Mouse (Mus musculus) adrenal gland, postnatal 25 days (tissue): ENCODE results near the gene Zar1l. TPM values are rescaled to one million over a fixed set of nuclear protein-coding genes. Genes with fewer than 3 reads are reported as not detected.
A peak's percentile ranks its signal among the peaks of the same experiment; 100 is the strongest.
"Not testable (repeated sequence)": the region's sequence is repeated elsewhere in the genome, so short reads cannot be mapped to it uniquely, and the experiment has no call there.

Source experiments
- DNase-seq: peaks from one replicate; pipeline ENCODE4 v3.0.0; 2021; ENCODE audit warnings: mixed read lengths
- long read RNA-seq: library from polyadenylated mRNA; stranded (forward); transcript quantifications from one replicate; pipeline ENCODE4 v2.0.0, GENCODE M21; 2021
- total RNA-seq: library from RNA; stranded (reverse); gene quantifications from 2 replicates; pipeline ENCODE4 v1.2.3, GENCODE M21; 2021

Zar1l gene
- total RNA-seq, result not detected in 2 replicates
- long read RNA-seq, result 0 reads

- DNase-seq, result no peak
Observed at GRCm38 (mm10) chr5:150518064-150518463, at the start of gene Zar1l. TSS of gene Zar1l (minus strand) at chr5:150518164.

- no peak for DNase-seq
Observed at GRCm38 (mm10) chr5:150566971-150567370, 49.0 kb upstream of the Zar1l start.

DNA sequence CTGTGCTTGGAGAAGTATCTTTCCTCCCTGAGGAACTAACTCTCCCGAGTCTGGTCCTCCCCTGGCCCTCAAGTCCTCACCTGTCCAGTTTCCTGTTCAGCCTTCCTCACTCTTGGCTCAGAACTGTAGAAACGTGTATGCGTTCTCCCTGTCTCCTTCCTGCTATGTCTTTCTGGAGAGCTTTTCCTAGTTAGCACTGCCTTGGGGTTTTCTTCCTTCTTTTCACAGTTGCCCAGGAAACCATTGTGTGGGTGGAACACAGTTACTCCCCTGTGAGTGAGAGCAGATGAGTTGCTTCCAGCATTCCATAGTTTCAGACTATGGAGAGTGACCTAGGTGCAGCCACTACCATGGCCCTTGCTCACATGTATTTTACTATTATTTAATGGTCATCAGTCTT, 48.3 kb upstream of the Zar1l start:
- no peak for DNase-seq

DNA sequence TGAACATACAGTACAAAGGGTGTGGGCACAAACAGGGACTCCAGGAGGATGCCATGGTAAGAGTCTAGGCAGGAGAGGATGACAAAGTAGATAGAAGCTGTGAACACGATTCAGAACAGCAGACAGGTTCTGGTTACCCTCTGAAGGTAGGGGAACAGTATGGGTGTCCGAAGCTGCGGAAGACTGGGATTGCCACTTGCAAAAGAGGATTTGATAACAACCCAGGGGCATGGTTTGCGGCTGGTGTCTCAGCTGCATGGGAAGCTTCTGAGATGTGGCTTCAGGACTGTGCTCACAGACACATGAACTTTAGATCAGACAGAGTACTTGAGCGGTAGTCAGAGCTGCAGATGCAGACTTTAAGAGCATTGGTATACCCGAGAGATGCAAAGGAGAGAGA, 46.5 kb upstream of the Zar1l start:
- DNase-seq, result no peak

GRCm38 (mm10) chr5:150561783-150562182, 43.8 kb upstream of the Zar1l start:
- DNase-seq, result no peak

GRCm38 (mm10) chr5:150561376-150561775, 43.4 kb upstream of the Zar1l start:
- DNase-seq, result no peak

DNA sequence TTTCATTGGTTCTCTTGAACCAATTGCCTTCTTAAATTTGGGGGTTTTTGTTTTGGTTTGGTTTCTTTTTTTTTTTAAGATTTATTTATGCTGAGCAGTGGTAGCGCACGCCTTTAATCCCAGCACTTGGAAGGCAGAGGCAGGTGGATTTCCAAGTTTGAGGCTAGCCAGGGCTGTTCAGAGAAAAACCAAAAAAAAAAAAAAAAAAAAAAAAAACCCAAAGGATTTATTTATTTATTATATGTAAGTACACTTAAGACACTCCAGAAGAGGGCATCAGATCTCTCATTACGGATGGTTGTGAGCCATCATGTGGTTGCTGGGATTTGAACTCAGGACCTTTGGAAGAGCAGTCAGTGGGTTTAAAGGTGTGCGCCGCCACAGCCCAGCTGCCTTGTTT, 42.9 kb upstream of the Zar1l start:
- no peak for DNase-seq

DNA sequence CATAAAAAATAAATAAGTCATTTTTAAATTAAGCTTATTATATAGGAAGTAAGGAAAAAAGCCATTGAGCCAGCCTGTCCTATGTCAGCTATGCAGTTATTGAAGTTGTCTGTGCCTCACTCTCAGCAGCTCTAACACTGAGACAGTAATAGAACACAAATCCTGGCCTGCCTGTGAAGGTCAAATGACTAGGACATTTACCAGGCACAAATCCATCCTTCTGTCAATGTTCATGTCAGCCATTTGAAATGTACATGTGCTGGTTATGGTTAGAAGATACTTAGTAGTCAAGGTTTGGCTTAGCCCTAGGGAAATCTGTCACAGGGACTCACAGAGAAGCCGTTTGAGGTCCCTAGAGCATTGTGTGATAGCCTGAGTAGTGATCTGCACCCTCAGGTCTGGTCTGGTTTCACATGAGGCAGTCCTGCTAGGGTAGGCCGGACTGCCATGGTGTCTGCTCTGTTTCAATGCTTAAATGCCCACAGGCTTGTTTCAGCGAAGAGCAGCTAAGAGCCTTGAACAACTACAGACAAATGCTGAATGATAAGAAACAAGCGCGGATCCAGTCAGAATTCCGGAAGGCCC, 41.6 kb upstream of the Zar1l start:
- no peak for DNase-seq

GRCm38 (mm10) chr5:150551637-150552036, 33.7 kb upstream of the Zar1l start:
- no peak for DNase-seq

DNA sequence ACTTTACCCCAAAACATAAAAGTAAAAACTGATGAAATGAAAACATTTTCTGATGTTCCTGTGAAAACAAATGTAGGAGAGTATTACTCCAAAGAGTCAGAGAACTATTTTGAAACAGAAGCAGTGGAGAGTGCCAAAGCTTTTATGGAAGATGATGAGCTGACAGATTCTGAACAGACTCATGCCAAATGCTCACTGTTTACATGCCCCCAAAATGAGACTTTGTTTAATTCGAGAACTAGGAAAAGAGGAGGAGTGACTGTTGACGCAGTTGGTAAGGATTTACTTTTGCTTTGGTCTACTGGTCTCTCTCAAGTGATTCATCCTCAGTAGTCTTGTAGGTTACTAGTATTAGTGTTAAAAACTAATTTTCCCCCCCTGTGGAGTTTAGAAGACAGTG, 25.2 kb upstream of the Zar1l start:
- DNase-seq, result no peak

GRCm38 (mm10) chr5:150541302-150541701, 23.3 kb upstream of the Zar1l start:
- no peak for DNase-seq

DNA sequence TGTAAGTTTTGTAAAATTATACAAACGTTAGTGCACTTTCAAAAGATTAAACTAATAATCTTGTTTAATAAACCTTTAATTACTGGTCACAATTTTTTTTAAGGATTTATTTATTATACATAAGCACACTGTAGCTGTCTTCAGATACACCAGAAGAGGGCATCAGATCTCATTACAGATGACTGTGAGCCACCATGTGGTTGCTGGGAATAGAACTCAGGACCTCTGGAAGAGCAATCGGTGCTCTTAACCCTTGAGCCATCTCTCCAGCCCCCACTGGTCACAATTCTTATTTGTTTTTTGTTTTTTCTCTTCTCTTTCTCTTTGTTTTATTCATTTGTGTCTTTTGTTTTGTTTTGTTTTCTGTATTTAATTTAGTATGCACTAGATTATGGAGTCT, 7.3 kb upstream of the Zar1l start:
- no peak for DNase-seq

DNA sequence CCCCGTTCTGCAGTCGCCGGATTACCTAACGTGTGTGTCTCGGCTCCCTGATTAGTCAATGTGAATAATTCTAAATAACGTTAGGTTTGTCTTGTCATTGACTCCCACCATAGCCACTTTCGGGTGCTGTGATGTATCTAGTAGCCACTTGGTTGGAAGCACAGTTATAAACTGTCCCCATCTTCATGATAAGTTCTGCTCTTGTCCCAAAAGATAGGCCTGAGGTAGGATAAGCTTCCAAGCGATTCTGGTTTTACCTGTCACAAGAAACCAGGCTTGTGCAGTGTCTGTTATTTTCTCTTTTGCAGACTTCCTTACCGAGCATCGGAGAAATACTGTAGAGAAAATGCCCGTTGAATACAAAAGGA, 4.9 kb upstream of the Zar1l start:
- no peak for DNase-seq

DNA sequence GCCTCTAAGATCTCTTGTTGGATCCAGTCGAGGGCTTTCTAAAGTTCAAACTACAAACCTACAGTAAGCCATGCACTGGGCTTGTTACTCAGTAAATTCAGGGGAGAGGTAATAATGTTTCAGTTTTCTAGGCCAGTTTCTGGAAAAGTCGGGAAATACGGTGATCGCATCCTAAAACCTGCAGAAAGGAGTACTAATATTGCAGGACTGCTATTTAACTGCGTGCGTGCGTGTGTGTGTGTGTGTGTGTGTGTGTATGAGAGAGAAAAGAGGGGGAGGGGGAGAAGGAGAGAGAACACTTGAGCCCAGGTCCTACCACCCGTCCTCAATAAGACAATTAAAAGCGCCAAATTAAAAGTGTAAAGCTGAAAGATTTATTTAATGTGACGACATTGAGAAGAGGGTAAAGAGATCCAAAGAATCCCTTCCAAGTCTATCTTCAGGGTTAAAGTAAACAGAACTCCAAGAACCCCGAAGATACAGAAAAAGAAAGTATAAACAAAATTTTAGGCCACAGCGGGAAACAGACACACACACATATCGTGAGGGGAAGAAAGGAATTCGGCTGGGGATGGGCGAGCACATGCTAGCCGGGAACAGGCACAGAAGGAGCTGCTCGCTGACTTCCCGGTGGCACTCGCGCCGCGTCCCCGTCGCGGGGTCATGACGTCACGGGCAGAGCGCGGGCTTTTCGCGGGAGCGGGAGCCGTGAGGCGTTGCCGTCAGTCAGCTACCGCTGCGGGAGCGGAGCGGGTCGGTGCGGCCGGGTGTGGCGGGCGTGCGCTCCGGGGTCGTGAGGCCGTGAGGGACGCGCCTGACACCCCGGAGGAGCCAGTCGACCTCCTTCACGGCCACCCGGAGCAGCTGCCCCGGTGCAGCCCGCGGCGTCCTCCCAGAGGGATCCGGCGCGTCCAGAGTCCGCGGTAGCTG, 4.2 kb upstream of the Zar1l start, which contains the start of gene Brca2:
TSS of gene Brca2 (plus strand) at position 694 of the 930 bp plus-strand sequence.
- peak; percentile 95 for DNase-seq

DNA sequence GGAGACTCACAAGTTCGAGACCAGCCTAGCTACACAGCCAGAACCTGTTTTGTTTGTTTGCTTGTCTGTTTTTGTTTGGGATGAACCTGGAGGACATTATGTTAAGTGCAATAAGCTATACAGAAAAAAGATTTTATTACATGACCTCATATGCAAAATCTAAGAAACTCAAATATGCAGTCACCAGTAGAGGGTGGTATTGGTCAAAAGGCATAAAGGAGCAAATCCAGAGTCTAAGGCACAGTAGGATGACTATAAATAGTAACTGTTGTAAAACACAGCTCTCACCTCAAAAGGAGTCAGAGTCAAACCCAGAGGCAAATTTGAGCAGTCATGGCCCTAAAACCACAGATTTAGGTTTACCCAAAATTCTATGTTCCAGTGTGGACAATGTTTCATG, 1.6 kb upstream of the Zar1l start:
- DNase-seq, result no peak

GRCm38 (mm10) chr5:150514027-150514426, 3.9 kb downstream of the Zar1l start:
- no peak for DNase-seq

GRCm38 (mm10) chr5:150513264-150513663, 4.7 kb downstream of the Zar1l start:
- DNase-seq, result no peak

GRCm38 (mm10) chr5:150510451-150511225, 7.3 kb downstream of the Zar1l start:
- no peak for DNase-seq

DNA sequence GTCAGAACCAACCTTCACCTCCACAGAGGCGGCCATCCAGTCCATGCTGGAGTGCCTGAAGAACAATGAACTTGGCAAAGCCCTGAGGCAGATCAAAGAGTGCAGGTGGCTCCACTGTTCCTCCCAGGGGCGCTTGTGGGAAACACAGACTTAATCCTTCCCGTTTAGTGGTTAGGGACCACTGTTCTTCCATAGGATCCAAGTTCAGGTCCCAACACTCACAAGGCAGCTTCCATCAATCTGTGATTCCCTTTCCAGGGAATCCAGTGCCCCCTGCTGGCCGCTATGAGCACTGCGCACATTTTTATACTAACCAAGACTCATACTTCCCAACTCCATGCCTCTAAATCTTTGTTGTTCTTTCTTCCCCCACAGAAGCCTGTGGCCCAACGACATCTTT, 22.2 kb downstream of the Zar1l start:
- DNase-seq, result peak; percentile 43

DNA sequence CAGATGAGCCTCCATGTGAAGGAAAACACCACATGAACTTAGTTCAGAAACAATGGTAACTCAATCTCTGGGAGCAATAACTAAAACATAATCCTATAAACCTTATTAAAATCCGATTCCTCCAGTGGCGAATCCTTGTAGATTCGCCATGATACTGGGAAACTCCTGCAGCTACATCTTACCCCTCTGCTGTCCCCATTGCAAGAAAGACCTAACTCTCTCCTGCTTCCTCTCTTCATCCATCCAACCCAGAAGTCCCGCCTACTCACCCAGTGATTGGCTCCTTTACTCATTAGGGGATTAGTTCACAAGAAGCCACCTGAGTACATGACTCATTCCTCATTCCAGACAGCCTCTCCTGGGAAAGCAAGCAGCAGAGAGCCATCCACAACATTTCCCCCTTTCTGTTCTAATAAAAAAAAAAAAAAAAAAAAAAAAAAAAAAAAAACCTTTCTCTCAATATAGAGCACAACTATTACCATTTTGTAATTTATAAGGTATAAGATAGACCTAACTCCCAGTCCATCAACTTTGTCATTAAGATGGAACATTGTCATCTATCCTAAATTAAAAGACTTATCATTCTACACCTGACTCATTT, 26.3 kb downstream of the Zar1l start:
- not testable (repeated sequence) for DNase-seq

DNA sequence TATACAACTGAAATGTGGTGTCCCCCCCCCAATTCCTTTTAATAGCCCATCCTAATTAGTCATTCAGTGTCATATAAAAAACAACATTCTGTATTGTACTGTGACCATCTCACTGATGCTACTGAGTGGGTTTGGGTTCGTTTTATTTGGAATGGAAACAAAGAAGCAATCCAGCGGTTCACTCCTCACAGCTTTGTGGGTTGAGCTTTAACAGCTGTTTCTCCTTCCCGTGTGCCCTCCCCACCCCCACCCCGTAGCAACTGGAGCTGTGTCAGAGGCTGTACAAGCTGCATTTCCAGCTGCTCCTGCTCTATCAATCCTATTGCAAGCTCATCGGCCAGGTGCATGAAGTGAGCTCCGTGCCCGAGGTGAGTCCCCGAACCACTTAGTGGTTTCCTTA, 27.1 kb downstream of the Zar1l start:
- DNase-seq, result no peak

DNA sequence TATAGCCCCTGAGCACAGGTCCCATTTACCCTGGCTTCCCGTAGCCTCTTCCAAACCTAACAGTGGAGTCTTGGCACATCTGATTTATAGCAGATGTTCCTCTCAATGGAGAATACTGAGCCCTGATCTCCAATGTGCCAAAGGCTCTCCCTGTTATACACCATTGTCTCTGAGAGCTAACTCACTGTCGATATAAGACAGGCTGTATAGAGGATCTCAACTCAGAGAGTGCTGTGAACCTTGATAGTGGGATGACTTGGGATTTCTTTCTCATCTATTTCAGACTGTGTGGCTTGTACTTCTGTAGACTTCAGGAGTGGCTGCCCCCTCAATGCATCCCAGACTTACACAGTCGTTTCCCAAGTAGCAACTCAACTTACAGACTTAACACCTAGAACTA, 27.7 kb downstream of the Zar1l start:
- DNase-seq, result no peak

DNA sequence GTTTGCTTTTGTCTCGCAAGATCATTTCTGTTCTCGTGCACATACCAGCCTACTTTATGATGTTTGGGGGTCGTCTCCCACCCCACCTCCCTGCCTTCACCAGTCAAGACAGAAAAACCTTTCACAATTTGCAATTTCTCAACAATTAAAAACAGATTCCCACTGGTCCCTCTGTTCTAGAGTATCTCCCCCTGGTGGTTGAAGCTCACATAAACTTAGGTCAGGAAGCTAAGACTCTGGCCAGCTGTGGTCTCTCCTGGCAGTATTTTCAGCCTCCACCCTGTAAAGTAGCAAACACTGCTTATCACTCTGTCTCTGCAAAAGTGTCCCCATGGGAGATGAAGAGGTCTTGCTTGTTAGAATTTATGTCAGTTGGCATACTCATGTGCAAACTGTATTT, 32.8 kb downstream of the Zar1l start:
- DNase-seq, result no peak
